Mouse (Mus musculus): ENCODE data around the gene Ptpn21. TPM values are rescaled to one million over a fixed set of nuclear protein-coding genes. Genes with fewer than 3 reads are reported as not detected.
A peak's percentile ranks its signal among the peaks of the same experiment; 100 is the strongest.

Gene Ptpn21
- 5.0 and 5.1 TPM in 2 replicates for polyA plus RNA-seq (2016; fragmentation: Nextera tagmentation; extraction: Ambion mirVana)

DNA sequence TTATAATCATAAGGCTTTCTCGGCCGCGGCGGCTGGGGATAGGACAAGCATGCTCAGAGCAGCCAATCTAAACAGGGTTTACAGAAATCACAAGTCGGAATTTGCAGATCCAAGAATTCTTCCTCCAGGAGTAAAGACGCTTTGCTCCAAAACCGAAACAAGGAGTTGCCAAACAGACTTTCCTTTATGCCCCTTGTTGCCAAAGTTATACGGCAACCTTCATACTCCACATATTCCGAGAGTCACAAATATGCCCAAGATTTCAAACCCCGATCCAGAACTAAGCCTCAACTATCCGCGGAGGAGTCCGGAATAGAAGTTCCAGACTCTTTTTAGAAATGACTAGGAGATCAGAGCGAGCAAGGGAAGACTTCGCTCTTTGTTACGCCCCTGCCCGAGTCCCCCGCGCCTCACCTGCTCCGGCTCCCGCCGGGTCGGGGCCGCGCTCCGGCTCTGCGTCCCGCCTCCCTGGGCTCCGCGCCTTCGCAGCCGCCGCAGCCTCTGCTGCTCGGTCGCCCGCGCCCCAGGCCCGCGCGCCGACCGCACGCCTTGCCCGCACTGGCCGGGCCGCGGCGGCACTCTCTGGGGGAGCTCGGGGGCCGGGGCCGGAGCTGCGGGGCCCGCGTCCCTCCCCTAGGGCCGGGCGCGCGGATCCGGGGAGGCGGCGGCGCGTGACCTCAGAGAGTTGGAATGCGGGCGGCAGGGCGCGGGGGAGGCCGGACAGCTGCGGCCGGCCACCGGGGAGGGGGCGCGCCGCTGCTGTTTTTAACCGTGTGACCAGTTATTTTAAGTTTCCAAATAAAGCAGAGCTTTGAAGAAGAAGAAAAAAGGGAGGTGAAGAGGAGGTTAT lies at the start of gene Ptpn21:
Gene Ptpn21 (minus strand): TSS at position 455 of the 850 bp plus-strand sequence.
- H3K9me3 ChIP-seq, result no peaks in the 10 kb centered on the region
- H3K4me3 ChIP-seq, result peak within 1 kb of the TSS; percentile 87
- H3K4me1 ChIP-seq, result peaks cover 32% of the 10 kb centered on the region
- H3K27ac ChIP-seq (replicated peaks), result peak within 1 kb of the TSS; percentile 92
- 2% methylated on average over 75 of the region's 75 CpGs for WGBS
- DNase-seq (ENCODE audit: low spot score), result peak; percentile 76
- peaks cover 47% of the 10 kb centered on the region for H3K27me3 ChIP-seq (replicated peaks; ENCODE audit: low read depth, poor library complexity, severe bottlenecking)
- H3K36me3 ChIP-seq (replicated peaks), result no peaks in the 10 kb centered on the region

DNA sequence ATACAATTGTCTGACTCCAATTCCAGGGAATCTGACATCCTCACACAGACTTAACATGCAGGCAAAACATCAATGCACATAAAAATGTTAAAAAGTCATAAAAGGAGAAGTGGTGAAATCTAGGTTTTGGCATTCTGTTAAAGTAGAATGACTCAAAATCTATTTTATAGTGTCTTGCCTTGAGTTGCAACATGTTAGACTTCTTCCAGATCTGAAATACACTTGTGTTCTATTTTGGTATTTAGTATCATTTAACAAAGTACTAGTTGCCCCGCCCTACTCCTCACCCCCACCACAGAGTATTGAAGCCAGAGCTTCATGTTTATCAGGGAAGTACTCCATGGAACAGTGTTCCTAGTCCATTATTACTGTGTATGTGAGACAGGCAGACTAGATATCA lies 47.0 kb upstream of the Ptpn21 start:
- H3K4me3 ChIP-seq, result no peak overlapping the region
- no peaks in the 10 kb centered on the region for H3K9me3 ChIP-seq
- H3K36me3 ChIP-seq (replicated peaks), result peaks cover 95% of the 10 kb centered on the region
- no peak overlapping the region for H3K27ac ChIP-seq (replicated peaks)
- no peaks in the 10 kb centered on the region for H3K4me1 ChIP-seq
- no peak for DNase-seq (ENCODE audit: low spot score)
- WGBS, result 93% methylated on average over 1 of the region's 1 CpGs
- H3K27me3 ChIP-seq (replicated peaks; ENCODE audit: low read depth, poor library complexity, severe bottlenecking), result no peaks in the 10 kb centered on the region

DNA sequence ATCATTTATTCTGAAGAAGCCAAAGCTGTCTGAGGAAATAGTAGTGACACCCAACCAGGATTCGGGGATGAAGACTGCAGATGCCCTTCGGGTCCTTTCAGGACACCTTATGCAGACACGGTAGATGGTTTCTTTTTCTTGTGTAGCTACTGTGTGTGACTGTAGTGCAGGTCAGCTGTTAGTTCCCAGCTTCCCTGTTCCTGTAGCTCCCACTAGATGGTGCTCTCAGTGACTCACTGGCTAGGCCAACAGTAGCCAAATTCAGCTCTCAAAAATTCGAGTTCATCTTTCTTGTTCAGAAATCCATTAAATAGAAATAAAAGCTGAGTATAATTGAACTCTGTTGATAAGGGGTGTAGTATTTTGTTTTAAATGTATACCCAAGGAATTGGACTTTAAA lies 41.9 kb upstream of the Ptpn21 start:
- no peak overlapping the region for H3K4me3 ChIP-seq
- WGBS, result 85% methylated on average over 4 of the region's 4 CpGs
- H3K4me1 ChIP-seq, result no peaks in the 10 kb centered on the region
- no peaks in the 10 kb centered on the region for H3K27me3 ChIP-seq (replicated peaks; ENCODE audit: low read depth, poor library complexity, severe bottlenecking)
- peaks cover 97% of the 10 kb centered on the region for H3K36me3 ChIP-seq (replicated peaks)
- H3K27ac ChIP-seq (replicated peaks), result no peak overlapping the region
- no peak for DNase-seq (ENCODE audit: low spot score)
- H3K9me3 ChIP-seq, result no peaks in the 10 kb centered on the region

- peaks cover 97% of the 10 kb centered on the region for H3K36me3 ChIP-seq (replicated peaks)
These were observed 40.3 kb upstream of the Ptpn21 start for GRCm38 (mm10) chr12:98777509-98777908.

GRCm38 (mm10) chr12:98766241-98766640 lies 29.0 kb upstream of the Ptpn21 start:
- Histone ChIP-seq H3K27me3 (replicated peaks; ENCODE audit: low read depth, poor library complexity, severe bottlenecking) (no peaks in the 10 kb centered on the region), H3K27ac (replicated peaks) (no peak overlapping the region), H3K4me3 (no peak overlapping the region), H3K4me1 (no peaks in the 10 kb centered on the region), H3K36me3 (replicated peaks) (peaks cover 97% of the 10 kb centered on the region), H3K9me3 (no peaks in the 10 kb centered on the region)
- WGBS, result 96% methylated on average over 2 of the region's 2 CpGs
- DNase-seq (ENCODE audit: low spot score), result no peak

More at GRCm38 (mm10) chr12:98777509-98777908, 40.3 kb upstream of the Ptpn21 start:
- Histone ChIP-seq H3K27me3 (replicated peaks; ENCODE audit: low read depth, poor library complexity, severe bottlenecking) (no peaks in the 10 kb centered on the region), H3K4me1 (no peaks in the 10 kb centered on the region), H3K27ac (replicated peaks) (no peak overlapping the region), H3K4me3 (no peak overlapping the region), H3K9me3 (no peaks in the 10 kb centered on the region)
- no peak for DNase-seq (ENCODE audit: low spot score)
- 83% methylated on average over 3 of the region's 3 CpGs for WGBS

DNA sequence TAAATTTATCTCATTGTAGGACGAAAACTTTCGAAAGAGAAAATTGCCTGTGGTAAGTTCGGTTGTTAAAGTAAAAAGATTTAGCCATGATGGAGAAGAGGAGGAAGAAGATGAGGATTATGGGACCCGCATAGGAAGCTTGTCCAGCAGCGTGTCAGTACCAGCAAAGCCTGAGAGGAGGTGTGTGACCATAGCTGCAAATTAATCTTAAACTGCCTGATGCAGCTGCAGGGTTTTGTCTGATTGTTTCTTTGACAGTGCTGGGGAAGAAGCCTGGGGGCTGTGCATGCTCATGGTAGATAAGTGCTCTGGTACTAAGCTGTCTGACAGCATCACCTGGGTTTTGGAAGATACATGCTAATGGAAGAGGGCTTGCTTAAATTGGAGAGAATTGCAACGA lies 22.5 kb upstream of the Ptpn21 start:
- no peaks in the 10 kb centered on the region for H3K4me1 ChIP-seq
- DNase-seq (ENCODE audit: low spot score), result no peak
- peaks cover 95% of the 10 kb centered on the region for H3K36me3 ChIP-seq (replicated peaks)
- no peak overlapping the region for H3K27ac ChIP-seq (replicated peaks)
- WGBS, result 93% methylated on average over 6 of the region's 6 CpGs
- H3K4me3 ChIP-seq, result no peak overlapping the region
- H3K9me3 ChIP-seq, result no peaks in the 10 kb centered on the region
- H3K27me3 ChIP-seq (replicated peaks; ENCODE audit: low read depth, poor library complexity, severe bottlenecking), result no peaks in the 10 kb centered on the region

DNA sequence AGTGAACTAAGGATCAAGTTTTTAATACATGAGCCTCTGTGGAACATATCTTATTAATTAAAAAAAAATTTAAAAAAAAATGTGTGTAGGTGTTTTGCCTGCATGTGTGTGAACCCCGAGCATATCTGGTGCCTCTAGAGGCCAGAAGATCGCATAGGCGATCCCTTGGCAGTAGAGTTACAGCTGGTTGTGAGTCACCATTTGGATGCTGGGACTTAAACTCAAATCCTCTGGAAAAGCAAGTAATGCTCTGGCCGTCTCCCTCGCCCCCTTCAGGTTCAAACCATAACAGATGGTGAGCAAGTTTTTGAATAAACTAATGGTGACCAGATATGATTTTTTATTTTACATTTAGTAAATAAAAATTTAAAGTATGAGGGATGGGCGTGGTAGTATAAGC lies 20.4 kb upstream of the Ptpn21 start:
- Histone ChIP-seq H3K27ac (replicated peaks) (no peak overlapping the region), H3K27me3 (replicated peaks; ENCODE audit: low read depth, poor library complexity, severe bottlenecking) (no peaks in the 10 kb centered on the region), H3K4me1 (no peaks in the 10 kb centered on the region), H3K4me3 (no peak overlapping the region), H3K36me3 (replicated peaks) (peaks cover 96% of the 10 kb centered on the region), H3K9me3 (no peaks in the 10 kb centered on the region)
- DNase-seq (ENCODE audit: low spot score), result no peak
- WGBS, result 90% methylated on average over 6 of the region's 6 CpGs

DNA sequence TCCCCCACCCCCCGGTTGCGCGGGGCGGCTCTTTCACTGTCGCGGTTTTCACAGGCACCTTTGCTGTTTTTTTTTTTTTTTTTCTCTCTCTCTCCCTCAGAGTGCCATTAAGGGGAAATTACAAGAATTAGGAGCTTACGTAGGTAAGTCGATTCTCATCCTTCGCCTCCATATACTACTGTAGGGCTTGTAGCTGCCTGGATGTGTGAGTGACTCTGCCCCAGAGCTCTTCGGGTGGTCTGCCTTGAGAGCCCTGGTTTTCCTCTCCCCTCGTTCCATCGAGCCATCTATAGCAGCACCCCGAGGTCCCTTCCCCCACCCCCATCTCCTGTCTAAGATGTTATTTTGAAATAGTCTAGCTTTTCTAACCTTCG lies 10.2 kb upstream of the Ptpn21 start:
- Histone ChIP-seq H3K4me3 (peak overlapping the region; percentile 90), H3K9me3 (no peaks in the 10 kb centered on the region), H3K4me1 (peaks cover 21% of the 10 kb centered on the region), H3K27me3 (replicated peaks; ENCODE audit: low read depth, poor library complexity, severe bottlenecking) (no peaks in the 10 kb centered on the region), H3K36me3 (replicated peaks) (peaks cover 15% of the 10 kb centered on the region), H3K27ac (replicated peaks) (peak overlapping the region; percentile 97)
- DNase-seq (ENCODE audit: low spot score), result no peak
- WGBS, result 2% methylated on average over 14 of the region's 14 CpGs

GRCm38 (mm10) chr12:98746746-98747379 lies 9.7 kb upstream of the Ptpn21 start, which contains the start of gene Zc3h14:
Zc3h14 (plus strand) TSS chr12:98746964.
- H3K27me3 ChIP-seq (replicated peaks; ENCODE audit: low read depth, poor library complexity, severe bottlenecking), result no peaks in the 10 kb centered on the region
- H3K4me1 ChIP-seq, result peaks cover 21% of the 10 kb centered on the region
- H3K36me3 ChIP-seq (replicated peaks), result peaks cover 15% of the 10 kb centered on the region
- peak within 1 kb of the TSS; percentile 90 for H3K4me3 ChIP-seq
- DNase-seq (ENCODE audit: low spot score), result peak; percentile 97
- peak within 1 kb of the TSS; percentile 97 for H3K27ac ChIP-seq (replicated peaks)
- H3K9me3 ChIP-seq, result no peaks in the 10 kb centered on the region
- WGBS, result under 1% methylated on average over 87 of the region's 87 CpGs

GRCm38 (mm10) chr12:98746131-98746530 lies 8.9 kb upstream of the Ptpn21 start:
- Histone ChIP-seq H3K4me1 (peaks cover 21% of the 10 kb centered on the region), H3K27me3 (replicated peaks; ENCODE audit: low read depth, poor library complexity, severe bottlenecking) (no peaks in the 10 kb centered on the region), H3K36me3 (replicated peaks) (peaks cover 13% of the 10 kb centered on the region), H3K27ac (replicated peaks) (0 out of 2 replicates have a peak overlapping the region, but pooled peaks have one; percentile 19), H3K9me3 (no peaks in the 10 kb centered on the region), H3K4me3 (no peak overlapping the region)
- 9% methylated on average over 2 of the region's 2 CpGs for WGBS
- DNase-seq (ENCODE audit: low spot score), result peak; percentile 60

DNA sequence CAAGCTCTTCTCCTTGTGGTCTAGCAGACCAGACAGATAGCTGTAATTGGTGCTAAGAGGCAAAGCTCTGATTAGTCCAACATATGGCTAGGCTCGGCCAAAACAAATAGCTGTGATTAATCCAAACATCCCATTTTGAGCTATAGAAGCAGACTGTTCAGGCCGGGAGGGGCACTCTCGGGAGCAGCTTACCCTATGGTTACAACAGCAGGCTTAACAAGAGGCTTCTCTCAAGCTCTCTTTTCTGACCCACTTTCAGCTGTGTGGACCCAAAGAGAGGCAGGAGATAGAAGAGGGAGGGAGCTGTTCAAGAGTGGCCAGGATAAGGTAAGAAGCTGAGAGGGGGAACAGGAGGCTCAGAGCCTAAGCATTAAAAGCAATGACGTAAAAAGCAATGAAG lies 8.4 kb upstream of the Ptpn21 start:
- DNase-seq (ENCODE audit: low spot score), result no peak
- Histone ChIP-seq H3K36me3 (replicated peaks) (peaks cover 10% of the 10 kb centered on the region; the same call in 1 of the 2 replicates), H3K27ac (replicated peaks) (no peak overlapping the region), H3K4me3 (no peak overlapping the region), H3K9me3 (no peaks in the 10 kb centered on the region), H3K4me1 (peaks cover 21% of the 10 kb centered on the region), H3K27me3 (replicated peaks; ENCODE audit: low read depth, poor library complexity, severe bottlenecking) (no peaks in the 10 kb centered on the region)
- WGBS, result 63% methylated on average over 4 of the region's 4 CpGs

GRCm38 (mm10) chr12:98741011-98741501 lies 3.9 kb upstream of the Ptpn21 start:
- no peak for DNase-seq (ENCODE audit: low spot score)

More at GRCm38 (mm10) chr12:98741011-98741501, 3.9 kb upstream of the Ptpn21 start:
- 68% methylated on average over 3 of the region's 3 CpGs for WGBS
- H3K27me3 ChIP-seq (replicated peaks; ENCODE audit: low read depth, poor library complexity, severe bottlenecking), result peaks cover 38% of the 10 kb centered on the region
- no peaks in the 10 kb centered on the region for H3K9me3 ChIP-seq
- no peak overlapping the region for H3K4me3 ChIP-seq
- no peak overlapping the region for H3K27ac ChIP-seq (replicated peaks)
- H3K4me1 ChIP-seq, result peaks cover 13% of the 10 kb centered on the region
- no peaks in the 10 kb centered on the region for H3K36me3 ChIP-seq (replicated peaks)
